Mouse (Mus musculus) gastrocnemius, adult 8-10 months (tissue): ENCODE data around the gene Katnal1. TPM values are rescaled to one million over a fixed set of nuclear protein-coding genes. Genes with fewer than 3 reads are reported as not detected.

ENCODE experiments used
- DNase-seq, 2 experiments: peaks; one replicate each; pipeline ENCODE4 v3.0.0; 2022; ENCODE audit warnings: low spot score in 2 of 2
- total RNA-seq, 4 experiments: library from RNA; stranded (reverse); gene quantifications; 2 replicates each; pipeline ENCODE4 v1.2.4; 2022

Katnal1 gene
- total RNA-seq, 4 experiments from 2014 or later, result 4.3 to 5.3 (median 4.5) TPM

GRCm38 (mm10) chr5:148927717-148928223 lies 1.4 kb downstream of the Katnal1 start:
- no peak for DNase-seq

DNA sequence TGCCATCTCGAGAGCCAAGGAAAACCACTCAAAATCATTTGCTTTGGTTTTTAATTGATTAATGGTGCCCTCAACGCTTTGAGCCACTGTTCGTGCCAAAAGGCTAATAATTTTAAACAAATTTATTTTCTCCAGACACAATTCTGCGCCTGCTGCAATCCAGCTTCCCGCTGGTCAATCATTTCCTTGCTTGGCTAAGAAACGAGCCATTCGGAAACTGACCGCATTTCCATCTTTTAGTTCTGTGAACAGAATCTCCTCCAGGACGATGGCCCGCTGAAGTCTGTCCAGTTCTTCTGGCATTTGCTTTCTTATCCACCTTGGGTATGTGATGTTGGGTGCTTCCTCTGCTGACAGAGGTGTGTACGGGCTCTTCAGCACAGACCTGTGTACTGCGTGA lies 4.5 kb downstream of the Katnal1 start:
- no peak for DNase-seq

DNA sequence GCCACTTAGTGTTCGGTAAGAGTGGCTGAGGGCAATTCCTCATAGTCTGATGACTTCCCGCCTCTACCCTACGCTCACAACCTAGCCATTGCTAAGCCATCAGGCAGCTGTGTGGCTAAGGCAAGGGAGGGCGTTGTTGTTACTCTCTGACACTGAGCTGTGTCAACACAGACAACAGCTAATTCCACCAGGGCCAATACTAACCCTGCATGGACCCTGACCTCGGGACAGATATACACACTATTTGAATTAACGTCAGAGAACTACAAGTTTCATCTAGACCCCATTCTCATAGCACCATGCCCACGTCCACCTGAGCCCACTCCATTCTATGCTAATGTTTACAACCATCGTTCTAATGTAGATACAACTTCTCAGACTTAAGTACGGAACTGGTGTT lies 5.1 kb downstream of the Katnal1 start:
- DNase-seq, result no peak

GRCm38 (mm10) chr5:148923408-148923807 lies 5.7 kb downstream of the Katnal1 start:
- no peak for DNase-seq

DNA sequence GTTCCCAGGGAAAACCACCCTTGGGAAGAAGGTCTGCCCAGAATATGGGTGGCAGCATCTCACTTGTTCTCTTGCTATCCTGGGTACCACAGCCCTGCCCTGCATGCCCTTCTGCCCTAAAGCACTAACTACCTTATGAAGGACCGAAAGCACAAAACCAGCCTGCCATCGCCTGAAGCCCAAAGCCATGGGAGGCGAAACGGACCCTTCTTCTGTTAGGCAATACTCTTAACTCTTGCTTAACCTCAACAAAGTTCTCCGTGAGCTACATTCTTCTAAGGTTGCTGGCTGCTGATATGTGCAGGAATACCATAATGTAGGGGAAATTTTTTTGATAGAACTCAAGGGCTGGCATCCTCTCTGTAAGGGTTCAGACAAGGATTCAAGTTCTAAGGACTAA lies 6.3 kb downstream of the Katnal1 start:
- no peak for DNase-seq

DNA sequence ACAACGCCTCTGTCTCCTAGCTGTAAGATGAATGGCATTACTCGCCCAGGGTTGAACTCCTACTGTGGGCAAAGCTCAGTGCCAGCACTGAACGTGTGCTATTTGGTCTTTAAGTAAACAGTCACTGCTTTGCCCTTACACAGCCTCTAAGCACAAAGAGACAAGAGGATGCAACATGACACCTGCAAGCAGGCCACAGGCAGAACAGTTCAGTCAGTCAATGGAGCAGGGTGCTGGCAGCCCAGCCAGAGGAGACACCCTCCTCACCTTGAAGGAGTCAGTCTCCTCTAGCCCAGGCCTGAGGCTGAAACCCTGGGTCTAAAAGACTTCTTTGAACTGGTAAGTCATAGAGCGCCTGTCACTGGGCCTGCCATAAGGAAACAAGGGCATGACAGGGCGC lies 11.1 kb downstream of the Katnal1 start:
- DNase-seq, result no peak

- DNase-seq, result no peak
These were observed 12.3 kb downstream of the Katnal1 start for GRCm38 (mm10) chr5:148916775-148917174.

- DNase-seq, result no peak
These were observed 16.9 kb downstream of the Katnal1 start for GRCm38 (mm10) chr5:148912262-148912661.

- DNase-seq, result no peak
These were observed 19.1 kb downstream of the Katnal1 start for GRCm38 (mm10) chr5:148910066-148910465.

DNA sequence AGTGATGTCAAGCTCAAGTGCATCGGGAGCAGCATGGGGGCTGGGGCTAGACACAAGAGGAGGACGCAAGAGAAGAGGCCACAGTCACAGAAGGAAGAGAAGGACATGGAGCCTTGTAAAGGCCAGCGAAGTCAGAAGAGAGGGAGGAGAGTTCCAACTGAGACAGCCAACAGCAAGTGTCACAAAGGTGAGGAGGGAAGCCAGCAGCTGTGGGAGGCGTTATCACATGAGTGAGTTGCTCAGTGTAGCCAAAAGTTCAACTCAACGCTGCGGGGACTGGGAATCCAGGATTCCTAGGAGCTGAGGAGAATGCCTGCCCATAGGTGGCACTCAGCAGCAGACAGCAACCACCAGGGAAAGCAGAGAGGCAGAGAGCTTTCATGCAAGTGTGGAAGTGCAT lies 19.7 kb downstream of the Katnal1 start:
- DNase-seq, result peak in 1 of 2 experiments; percentile 18

DNA sequence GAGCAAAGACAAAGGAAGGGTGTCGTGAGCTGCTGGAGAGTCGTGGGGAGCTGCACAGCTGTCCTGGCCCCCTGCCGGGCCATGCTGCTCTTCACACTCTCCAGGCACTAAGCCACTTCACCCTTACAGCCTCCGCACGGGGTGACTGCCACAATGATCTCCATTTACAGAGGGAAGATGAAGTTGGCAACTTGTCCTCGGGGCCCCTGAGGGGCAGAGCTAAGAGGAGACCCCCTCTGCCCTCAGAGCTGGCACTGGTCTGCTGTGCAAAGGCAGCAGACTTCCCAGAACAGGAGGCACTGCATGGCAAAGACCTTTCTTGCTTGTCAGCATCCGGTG lies 20.1 kb downstream of the Katnal1 start:
- DNase-seq, result no peak

DNA sequence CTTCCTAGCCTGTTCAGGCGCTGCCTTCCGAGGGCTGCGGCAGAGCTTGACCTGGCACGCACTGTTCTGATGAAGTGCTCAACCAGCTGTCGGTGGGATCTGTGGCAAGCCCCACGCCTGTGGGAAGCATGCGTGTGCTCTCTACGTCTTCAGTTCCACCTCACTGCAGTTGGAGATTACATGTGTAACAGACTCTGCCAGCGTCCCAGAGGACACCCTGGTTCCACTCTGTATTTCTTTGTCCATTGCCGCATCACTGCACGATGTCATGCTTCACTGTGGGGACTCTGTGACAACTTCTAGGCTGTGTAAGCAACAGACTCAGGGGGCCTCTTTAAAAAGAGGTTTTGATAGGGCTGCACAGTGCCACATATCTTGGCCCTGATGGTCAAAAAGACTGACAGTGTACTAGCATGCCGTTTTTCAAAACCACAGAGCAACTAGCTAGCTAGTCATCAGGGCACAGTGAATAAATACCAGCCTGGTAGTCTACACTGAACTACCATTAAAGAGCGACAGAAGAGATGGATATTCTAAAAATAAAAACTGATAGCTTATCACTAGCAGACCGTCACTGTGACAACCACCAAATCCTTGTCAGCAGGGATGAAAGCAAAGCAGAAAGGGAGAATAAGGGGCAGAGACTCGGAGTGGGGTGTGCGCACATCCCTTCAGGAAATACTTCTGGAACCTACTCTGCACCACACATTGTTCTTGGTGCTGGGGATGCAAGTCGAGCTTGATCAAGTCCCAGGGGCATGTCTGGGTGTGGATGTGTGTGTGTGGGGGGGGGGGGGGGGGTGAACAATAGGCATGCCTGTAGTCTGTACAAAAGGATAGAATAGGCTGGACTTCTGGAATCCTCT lies 20.7 kb downstream of the Katnal1 start:
- no peak for DNase-seq

DNA sequence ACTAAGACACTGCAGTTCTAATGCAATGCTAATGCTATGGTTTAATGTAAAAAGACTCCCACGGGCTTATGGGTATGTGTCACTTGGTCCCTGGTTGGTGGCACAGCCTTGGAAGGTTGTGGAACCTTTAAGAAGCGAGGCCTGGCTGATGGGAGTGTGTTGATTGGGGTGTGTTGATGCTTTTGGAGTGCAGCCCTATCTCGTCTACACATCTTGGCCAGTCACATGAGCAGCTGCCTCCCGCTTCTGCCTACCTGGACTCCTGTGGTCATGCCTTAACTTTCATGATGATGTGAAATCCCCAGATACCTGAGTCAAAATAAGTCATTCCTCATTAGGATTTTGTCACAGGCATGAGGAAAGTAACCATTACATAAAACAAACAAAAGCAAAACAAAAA lies 22.8 kb downstream of the Katnal1 start:
- no peak for DNase-seq

GRCm38 (mm10) chr5:148904846-148905245 lies 24.3 kb downstream of the Katnal1 start:
- DNase-seq, result no peak

- DNase-seq, result no peak
These were observed 29.8 kb downstream of the Katnal1 start for GRCm38 (mm10) chr5:148899361-148899760.

GRCm38 (mm10) chr5:148897941-148898417 lies 31.1 kb downstream of the Katnal1 start:
- DNase-seq, result no peak

- DNase-seq, result no peak
These were observed 31.9 kb downstream of the Katnal1 start for GRCm38 (mm10) chr5:148897069-148897702.

- DNase-seq, result no peak
These were observed 32.6 kb downstream of the Katnal1 start for GRCm38 (mm10) chr5:148896515-148896914.

DNA sequence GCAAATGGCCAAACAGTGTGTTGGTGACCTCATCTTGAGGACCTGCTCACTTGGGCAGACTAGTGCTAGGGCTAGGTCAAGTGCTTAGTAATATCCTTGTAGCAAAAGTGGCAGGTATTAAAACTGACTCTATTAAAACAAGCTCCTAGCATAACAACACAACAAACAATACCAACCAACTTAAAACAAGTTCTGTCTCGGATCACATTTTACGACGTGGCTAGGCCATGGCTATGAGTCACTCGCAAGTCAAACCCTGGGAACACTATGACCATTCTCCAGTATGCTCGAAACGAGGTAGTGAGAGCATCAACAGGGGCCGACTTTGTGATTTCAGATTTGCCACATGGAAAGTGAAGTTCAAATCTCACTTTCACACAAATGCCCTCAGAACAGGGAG lies 33.3 kb downstream of the Katnal1 start:
- DNase-seq, result no peak

- no peak for DNase-seq
These were observed 34.1 kb downstream of the Katnal1 start for GRCm38 (mm10) chr5:148895034-148895433.

DNA sequence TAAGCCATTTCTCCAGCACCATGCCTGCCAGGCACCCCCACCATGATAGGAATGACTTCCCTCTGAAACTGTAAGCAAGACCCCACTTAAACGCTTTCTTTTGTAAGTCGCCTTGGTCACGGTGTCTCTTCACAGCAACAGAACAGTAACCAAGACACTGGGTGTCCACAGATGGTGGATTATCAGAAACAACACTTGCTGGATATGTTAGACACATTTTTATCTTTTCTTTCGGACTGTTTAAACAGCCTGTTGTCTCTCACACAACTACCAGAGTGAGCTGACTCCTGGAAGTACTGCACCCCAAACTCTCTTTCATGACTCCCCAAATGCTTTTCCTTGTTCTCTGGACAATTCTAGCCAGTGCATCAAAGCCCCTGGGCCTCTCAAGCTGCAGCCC lies 38.9 kb downstream of the Katnal1 start:
- DNase-seq, result no peak

DNA sequence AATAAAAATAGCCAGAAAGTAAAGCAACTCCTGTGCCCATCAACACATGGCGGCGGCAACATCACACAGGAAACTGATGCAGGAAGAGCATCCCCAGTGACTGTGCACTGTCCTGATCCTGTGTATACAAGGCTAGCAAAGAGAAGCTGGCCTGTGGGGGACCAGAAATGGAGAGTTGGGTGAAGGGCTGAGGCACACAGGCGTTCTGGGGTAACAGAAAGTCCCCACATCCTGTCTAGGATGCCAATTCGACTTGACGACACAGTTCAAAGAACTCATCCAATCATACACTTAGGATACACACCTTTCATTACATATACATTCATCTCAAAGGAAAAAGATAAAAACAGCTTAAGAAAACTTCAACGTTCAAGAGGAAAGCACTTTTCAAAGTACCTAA lies 41.1 kb downstream of the Katnal1 start:
- DNase-seq, result no peak
